Mouse (Mus musculus) heart, embryonic 14.5 days (tissue): ENCODE results near the gene Dlgap5. TPM values are rescaled to one million over a fixed set of nuclear protein-coding genes. Genes with fewer than 3 reads are reported as not detected.
"Not testable (repeated sequence)": the region's sequence is repeated elsewhere in the genome, so short reads cannot be mapped to it uniquely, and the experiment has no call there.

Experiments
- ATAC-seq: fragments of 200-750 bp; cut with Nextera tagmentation; 2 replicates; pipeline ENCODE4 v1.8.0; 2017; ENCODE audit warnings: low read depth, moderate TSS enrichment; ENCODE audit not compliant: insufficient number of reproducible peaks, insufficient read depth, low FRiP score
- H3K27ac ChIP-seq, 2 experiments: fragments of 200-500 bp in 1 of 2; fragments of 300-500 bp in 1 of 2; sonication (generic) in 1 of 2; replicated peaks in 1 of 2; 2 replicates each; pipeline ENCODE4 v1.5.1; 2012 to 2014; ENCODE audit warnings: low read depth in 2 of 2, low read length in 2 of 2, control low read depth in 1 of 2, mild to moderate bottlenecking in 1 of 2, mixed read lengths in 1 of 2; ENCODE audit not compliant: control insufficient read depth in 1 of 2, insufficient read depth in 1 of 2
- H3K27me3 ChIP-seq: fragments of 300-500 bp; sonication (generic); 2 replicates; pipeline ENCODE4 v1.6.1; 2014; ENCODE audit warnings: mild to moderate bottlenecking, low read length, control low read depth; ENCODE audit not compliant: control insufficient read depth, insufficient read depth
- H3K36me3 ChIP-seq: fragments of 300-500 bp; sonication (generic); 2 replicates; pipeline ENCODE4 v1.6.1; 2014; ENCODE audit warnings: mild to moderate bottlenecking, control low read depth, low read length, mixed read lengths; ENCODE audit not compliant: control insufficient read depth, insufficient read depth
- H3K4me1 ChIP-seq, 2 experiments: fragments of 200-500 bp in 1 of 2; fragments of 300-500 bp in 1 of 2; sonication (generic) in 1 of 2; 2 replicates each; pipeline ENCODE4 v1.6.1; 2012 to 2014; ENCODE audit warnings: low read length in 2 of 2, control low read depth in 1 of 2, mixed read lengths in 1 of 2; ENCODE audit not compliant: control insufficient read depth in 2 of 2, insufficient read depth in 2 of 2
- H3K4me2 ChIP-seq: fragments of 300-500 bp; sonication (generic); 2 replicates; pipeline ENCODE4 v1.6.1; 2014; ENCODE audit warnings: mild to moderate bottlenecking, low read length
- H3K4me3 ChIP-seq, 2 experiments: fragments of 200-500 bp in 1 of 2; fragments of 300-500 bp in 1 of 2; sonication (generic) in 1 of 2; 2 replicates each; pipeline ENCODE4 v1.5.1; 2012 to 2014; ENCODE audit warnings: low read length in 2 of 2, mild to moderate bottlenecking in 2 of 2, control low read depth in 1 of 2, low read depth in 1 of 2, moderate library complexity in 1 of 2; ENCODE audit not compliant: control insufficient read depth in 1 of 2, insufficient read depth in 1 of 2
- H3K9ac ChIP-seq: fragments of 300-500 bp; sonication (generic); 2 replicates; pipeline ENCODE4 v1.6.1; 2014; ENCODE audit warnings: mild to moderate bottlenecking, low read length
- H3K9me3 ChIP-seq: fragments of 300-500 bp; sonication (generic); 2 replicates; pipeline ENCODE4 v1.6.1; 2016; ENCODE audit warnings: low read length, control low read depth; ENCODE audit not compliant: control insufficient read depth
- WGBS: fragments of 180-500 bp; shearing (Covaris S2); extraction: QIAGEN DNeasy Blood & Tissue Kit; methylation state at CpG from one replicate; pipeline ENCODE4 v1.1.7; 2014; 5-methylcytosine and 5-hydroxymethylcytosine counted together
- polyA plus RNA-seq: library from polyadenylated mRNA; unstranded; fragments of >200 nt; fragmentation: Nextera tagmentation; extraction: Ambion mirVana; gene quantifications from 2 replicates; pipeline ENCODE4 v1.2.1, GENCODE M21; 2014

Dlgap5 gene
- polyA plus RNA-seq, 1 experiment from 2014 or later, result 35.7 TPM

- not testable (repeated sequence) for H3K4me3 ChIP-seq, H3K27me3 ChIP-seq, H3K9me3 ChIP-seq, H3K9ac ChIP-seq, H3K27ac ChIP-seq, ATAC-seq, H3K36me3 ChIP-seq, H3K4me2 ChIP-seq, H3K4me1 ChIP-seq
- 93% methylated on average over 2 of the region's 5 CpGs for WGBS
These were observed 31.9 kb upstream of the Dlgap5 start, which contains the start of gene Fbxo34 for GRCm38 (mm10) chr14:47450121-47450520. Fbxo34 (plus strand) TSS chr14:47450421.

GRCm38 (mm10) chr14:47445331-47446095, 27.3 kb upstream of the Dlgap5 start:
- Histone ChIP-seq H3K4me2 (no peak overlapping the region), H3K4me1 (no peaks in the 10 kb centered on the region), H3K9ac (no peak overlapping the region), H3K36me3 (no peaks in the 10 kb centered on the region), H3K9me3 (peaks cover 4% of the 10 kb centered on the region; the same call in 1 of the 2 replicates), H3K27me3 (no peaks in the 10 kb centered on the region), H3K4me3 (no peak overlapping the region), H3K27ac (peak overlapping the region; percentile 66 to 82; a peak in 3 of 4 replicates)
- no peak for ATAC-seq
- WGBS, result 57% methylated on average over 9 of the region's 9 CpGs

GRCm38 (mm10) chr14:47444907-47445306, 26.7 kb upstream of the Dlgap5 start:
- 43% methylated on average over 2 of the region's 2 CpGs for WGBS
- peak overlapping the region; percentile 66 to 82 for H3K27ac ChIP-seq
- H3K4me2 ChIP-seq, result no peak overlapping the region
- no peaks in the 10 kb centered on the region for H3K36me3 ChIP-seq
- no peak overlapping the region for H3K4me3 ChIP-seq
- no peaks in the 10 kb centered on the region for H3K4me1 ChIP-seq
- H3K9me3 ChIP-seq, result peaks cover 6% of the 10 kb centered on the region
- no peaks in the 10 kb centered on the region for H3K27me3 ChIP-seq
- peak; percentile 31; the same call in 1 of the 2 replicates for ATAC-seq
- H3K9ac ChIP-seq, result no peak overlapping the region

GRCm38 (mm10) chr14:47438947-47439346, 20.7 kb upstream of the Dlgap5 start:
- H3K4me3 ChIP-seq, result no peak overlapping the region
- H3K4me2 ChIP-seq, result no peak overlapping the region
- H3K36me3 ChIP-seq, result no peaks in the 10 kb centered on the region
- no peak overlapping the region for H3K9ac ChIP-seq
- peaks cover 9% of the 10 kb centered on the region for H3K9me3 ChIP-seq
- no peaks in the 10 kb centered on the region for H3K4me1 ChIP-seq
- ATAC-seq, result no peak
- WGBS, result 73% methylated on average over 3 of the region's 3 CpGs
- no peak overlapping the region for H3K27ac ChIP-seq
- no peaks in the 10 kb centered on the region for H3K27me3 ChIP-seq

- Histone ChIP-seq H3K4me3 (no peak overlapping the region), H3K4me1 (no peaks in the 10 kb centered on the region), H3K36me3 (no peaks in the 10 kb centered on the region), H3K9ac (no peak overlapping the region), H3K27me3 (no peaks in the 10 kb centered on the region), H3K9me3 (no peaks in the 10 kb centered on the region), H3K4me2 (no peak overlapping the region), H3K27ac (no peak overlapping the region)
- no peak for ATAC-seq
These were observed 14.8 kb upstream of the Dlgap5 start for GRCm38 (mm10) chr14:47432987-47433386.

GRCm38 (mm10) chr14:47422466-47422865, 4.3 kb upstream of the Dlgap5 start:
- no peak overlapping the region for H3K4me3 ChIP-seq
- WGBS, result 54% methylated on average over 4 of the region's 4 CpGs
- no peaks in the 10 kb centered on the region for H3K36me3 ChIP-seq

GRCm38 (mm10) chr14:47421606-47422005, 3.4 kb upstream of the Dlgap5 start:
- H3K27ac ChIP-seq, result no peak overlapping the region
- WGBS, result 30% methylated on average over 2 of the region's 2 CpGs
- no peak overlapping the region for H3K9ac ChIP-seq
- ATAC-seq, result no peak
- H3K27me3 ChIP-seq, result no peaks in the 10 kb centered on the region
- H3K36me3 ChIP-seq, result no peaks in the 10 kb centered on the region
- H3K4me3 ChIP-seq, result no peak overlapping the region
- H3K4me2 ChIP-seq, result no peak overlapping the region
- peaks cover 3 to 11% of the 10 kb centered on the region in 2 experiments; a peak in 3 of 4 replicates for H3K4me1 ChIP-seq
- H3K9me3 ChIP-seq, result no peaks in the 10 kb centered on the region

More at GRCm38 (mm10) chr14:47422466-47422865, 4.3 kb upstream of the Dlgap5 start:
- ATAC-seq, result no peak
- Histone ChIP-seq H3K4me2 (no peak overlapping the region), H3K9ac (no peak overlapping the region), H3K4me1 (peaks cover 0 to 3% of the 10 kb centered on the region in 2 experiments; a peak in 2 of 4 replicates), H3K27me3 (no peaks in the 10 kb centered on the region), H3K27ac (no peak overlapping the region), H3K9me3 (no peaks in the 10 kb centered on the region)
